Mouse (Mus musculus): ENCODE measurements around the gene 1810037I17Rik. TPM values are rescaled to one million over a fixed set of nuclear protein-coding genes. Genes with fewer than 3 reads are reported as not detected.
A peak's percentile ranks its signal among the peaks of the same experiment; 100 is the strongest.

Gene 1810037I17Rik
- 52.5 and 64.0 TPM in 2 replicates for polyA plus RNA-seq (2012; rRNA removed)

GRCm38 (mm10) chr3:122924009-122924914 lies at the start of gene 1810037I17Rik:
Gene 1810037I17Rik, plus strand, starts transcription at chr3:122924203.
- peak; percentile 68 for DNase-seq (ENCODE audit: low read depth, low spot score)

GRCm38 (mm10) chr3:122876870-122877269 lies 47.1 kb upstream of the 1810037I17Rik start:
- WGBS, result 60% methylated on average over 2 of the region's 2 CpGs
- no peak for DNase-seq (ENCODE audit: low read depth, low spot score)

More at GRCm38 (mm10) chr3:122924009-122924914, at the start of gene 1810037I17Rik:
- under 1% methylated on average over 68 of the region's 68 CpGs for WGBS

- WGBS, result 56% methylated on average over 3 of the region's 3 CpGs
- no peak for DNase-seq (ENCODE audit: low read depth, low spot score)
Measured at GRCm38 (mm10) chr3:122877543-122877942, 46.5 kb upstream of the 1810037I17Rik start.

- DNase-seq (ENCODE audit: low read depth, low spot score), result peak; percentile 75
- WGBS, result 37% methylated on average over 8 of the region's 8 CpGs
Measured at GRCm38 (mm10) chr3:122878705-122879315, 45.2 kb upstream of the 1810037I17Rik start.

DNA sequence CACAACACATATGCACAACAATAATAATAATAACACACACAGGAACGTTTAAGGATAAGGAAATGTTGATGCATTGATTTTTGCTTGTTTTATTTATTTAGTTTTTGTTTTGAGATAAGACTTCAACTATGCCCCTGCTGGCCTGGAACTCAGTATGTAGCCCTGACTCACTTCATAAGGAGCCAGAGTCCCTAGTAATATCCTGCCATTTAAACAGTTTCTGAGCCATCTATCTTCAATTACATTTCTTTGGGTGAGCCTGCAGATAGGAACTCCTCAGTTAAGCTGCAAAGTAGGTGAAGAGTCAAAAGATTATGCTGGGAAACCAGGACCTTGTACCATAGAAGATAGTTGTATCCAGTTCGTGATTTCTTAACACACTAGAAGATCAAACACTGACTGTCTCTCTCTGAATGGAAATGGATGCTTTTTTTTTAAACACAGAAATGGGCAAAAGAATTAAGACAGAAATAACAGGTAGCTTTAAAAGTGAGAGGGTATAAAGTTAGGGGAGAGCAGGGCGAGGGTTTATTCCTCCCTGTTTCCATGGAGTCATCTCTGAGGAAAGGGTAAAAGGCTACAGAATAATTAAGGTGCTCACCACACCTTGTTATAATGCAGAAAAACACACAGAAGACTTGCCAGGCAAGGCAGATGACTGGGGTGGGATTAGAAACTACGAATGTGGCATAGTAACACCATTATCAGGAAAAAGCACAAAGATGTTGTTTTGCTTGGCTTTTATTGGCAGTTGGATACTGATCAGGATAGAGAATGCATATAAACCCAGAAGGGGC lies 36.3 kb upstream of the 1810037I17Rik start:
- 33% methylated on average over 4 of the region's 4 CpGs for WGBS
- peak; percentile 72 for DNase-seq (ENCODE audit: low read depth, low spot score)

DNA sequence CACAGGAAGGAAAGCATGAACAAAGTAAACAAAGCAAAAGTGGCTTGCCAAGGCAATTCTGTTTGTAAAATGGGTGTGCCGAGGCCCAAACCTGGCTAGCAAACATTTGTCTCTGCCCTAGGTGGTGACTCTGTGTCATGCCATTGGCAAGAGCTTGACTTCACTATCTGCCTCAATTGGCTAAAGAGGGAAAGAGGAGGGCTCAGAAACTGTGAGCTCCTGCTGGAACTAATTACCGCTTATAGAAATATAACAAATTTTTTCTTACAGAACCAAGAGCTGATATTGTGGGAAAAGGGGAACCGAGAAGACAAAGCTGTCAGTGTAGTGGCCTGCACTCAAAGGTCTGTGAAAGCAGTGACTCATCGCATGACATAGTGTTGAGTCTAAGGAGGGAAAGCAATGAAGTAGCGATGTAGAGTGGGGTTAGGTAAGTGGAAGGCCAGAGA lies 35.6 kb upstream of the 1810037I17Rik start:
- no peak for DNase-seq (ENCODE audit: low read depth, low spot score)
- 18% methylated on average over 5 of the region's 5 CpGs for WGBS

DNA sequence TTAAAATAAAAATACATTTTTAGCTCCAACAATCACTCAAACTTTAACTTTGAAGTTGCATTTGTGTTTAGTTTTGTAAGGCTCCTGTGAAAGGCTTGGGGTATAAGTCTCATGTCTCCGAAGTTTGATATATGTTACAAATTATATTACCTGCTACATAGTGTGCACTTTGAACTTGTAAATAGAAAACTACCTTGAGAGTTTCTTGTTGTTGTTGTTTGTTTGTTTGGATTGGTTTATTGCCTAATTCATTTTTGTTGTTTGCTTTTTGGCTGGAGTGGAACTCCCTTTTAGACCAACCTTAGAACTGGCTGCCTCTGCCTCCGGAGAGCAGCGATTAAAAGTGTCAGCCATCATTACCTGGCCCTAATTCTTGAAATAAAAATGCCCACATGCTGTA lies 29.2 kb upstream of the 1810037I17Rik start, which contains the start of gene Fabp2:
TSS of gene Fabp2 (plus strand) at position 301 of the 400 bp plus-strand sequence.
- 36% methylated on average over 3 of the region's 3 CpGs for WGBS
- DNase-seq (ENCODE audit: low read depth, low spot score), result no peak

- WGBS, result 29% methylated on average over 11 of the region's 11 CpGs
- no peak for DNase-seq (ENCODE audit: low read depth, low spot score)
Measured at GRCm38 (mm10) chr3:122895189-122895731, 28.7 kb upstream of the 1810037I17Rik start.

DNA sequence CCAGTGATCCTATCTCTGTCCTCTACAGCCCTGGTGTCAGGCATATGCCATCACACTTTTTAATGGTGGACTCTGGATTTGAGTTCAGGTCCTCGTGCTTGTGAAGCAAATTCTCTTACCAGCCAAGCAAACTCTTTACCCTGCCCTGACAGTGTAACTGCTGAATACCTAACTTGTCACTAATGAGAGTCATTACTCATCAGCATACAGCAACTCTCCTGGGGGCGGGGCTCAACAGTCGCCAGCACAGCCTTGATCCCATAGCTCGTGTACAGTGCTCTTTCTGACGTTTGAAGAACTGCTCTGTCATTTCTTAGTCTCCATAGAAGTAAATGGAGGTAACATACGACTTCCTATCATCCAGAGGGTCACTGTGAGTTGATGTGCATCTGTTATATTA lies 25.7 kb upstream of the 1810037I17Rik start:
- no peak for DNase-seq (ENCODE audit: low read depth, low spot score)
- WGBS, result 63% methylated on average over 6 of the region's 6 CpGs

GRCm38 (mm10) chr3:122903746-122904433 lies 20.1 kb upstream of the 1810037I17Rik start:
- DNase-seq (ENCODE audit: low read depth, low spot score), result peak; percentile 70
- WGBS, result 34% methylated on average over 12 of the region's 12 CpGs

DNA sequence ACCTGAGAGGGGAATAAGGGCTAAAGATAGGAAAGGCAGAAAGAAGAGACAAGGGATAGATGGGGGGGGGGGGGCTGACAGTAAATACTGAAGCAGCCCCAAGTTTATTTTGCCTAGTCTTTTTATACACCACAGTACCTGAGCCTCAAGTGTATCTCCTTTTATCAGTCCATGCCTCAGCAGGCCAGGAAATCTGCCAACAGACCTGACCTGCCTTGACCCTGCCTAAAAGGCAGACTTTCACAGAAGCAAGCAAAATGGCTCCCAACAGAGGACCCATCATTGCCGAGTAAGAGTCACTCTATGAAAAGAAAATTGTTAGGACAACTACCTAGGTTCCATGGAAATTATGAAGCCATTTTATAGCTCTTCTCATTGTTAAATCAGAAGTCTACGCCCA lies 16.2 kb upstream of the 1810037I17Rik start:
- 86% methylated on average over 2 of the region's 2 CpGs for WGBS

DNA sequence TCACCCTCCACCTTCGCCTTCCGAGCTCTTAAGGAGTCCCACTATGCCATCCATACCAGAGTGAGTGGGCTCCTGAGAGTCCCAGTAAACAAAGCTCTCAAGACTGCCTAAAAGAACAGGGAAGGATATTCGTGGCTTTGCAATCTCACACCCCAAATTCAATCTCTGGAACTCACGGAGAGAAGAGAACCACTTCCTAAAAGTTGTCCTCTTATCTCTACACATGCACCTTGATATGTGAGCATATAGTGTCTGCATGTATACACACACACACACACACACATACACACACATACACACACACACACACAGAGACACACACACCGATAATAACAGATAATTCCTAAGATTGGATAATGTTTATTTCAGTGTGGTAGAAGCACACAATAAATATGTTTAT lies 8.5 kb upstream of the 1810037I17Rik start:
- 88% methylated on average over 5 of the region's 5 CpGs for WGBS

More for the DNA sequence above, 16.2 kb upstream of the 1810037I17Rik start:
- DNase-seq (ENCODE audit: low read depth, low spot score), result no peak

GRCm38 (mm10) chr3:122916191-122916680 lies 7.8 kb upstream of the 1810037I17Rik start:
- 87% methylated on average over 6 of the region's 6 CpGs for WGBS
- DNase-seq (ENCODE audit: low read depth, low spot score), result no peak

More for the DNA sequence above, 8.5 kb upstream of the 1810037I17Rik start:
- no peak for DNase-seq (ENCODE audit: low read depth, low spot score)

- DNase-seq (ENCODE audit: low read depth, low spot score), result no peak
- WGBS, result 59% methylated on average over 2 of the region's 2 CpGs
Measured at GRCm38 (mm10) chr3:122918672-122919071, 5.3 kb upstream of the 1810037I17Rik start.

GRCm38 (mm10) chr3:122919260-122919659 lies 4.7 kb upstream of the 1810037I17Rik start, which contains the start of gene Gm10959:
Gene Gm10959, minus strand, starts transcription at chr3:122919360.
- WGBS, result 86% methylated on average over 8 of the region's 8 CpGs

GRCm38 (mm10) chr3:122920572-122921435 lies 3.2 kb upstream of the 1810037I17Rik start:
- DNase-seq (ENCODE audit: low read depth, low spot score), result no peak
- WGBS, result 58% methylated on average over 8 of the region's 8 CpGs

More at GRCm38 (mm10) chr3:122919260-122919659, 4.7 kb upstream of the 1810037I17Rik start, which contains the start of gene Gm10959:
- no peak for DNase-seq (ENCODE audit: low read depth, low spot score)

GRCm38 (mm10) chr3:122921676-122922527 lies 2.1 kb upstream of the 1810037I17Rik start:
- DNase-seq (ENCODE audit: low read depth, low spot score), result no peak
- 46% methylated on average over 8 of the region's 8 CpGs for WGBS

Data from large intestine, adult 2 months (tissue).